Comparison of ENCODE assay signal across 22 mouse cellular contexts in genomic region chr9:23050751-23051150, GRCm38 (mm10).
A peak's percentile ranks its signal among the peaks of the same experiment; 100 is the strongest.
DNase-seq lines count a peak whose midpoint lies in the region; ATAC-seq and TF ChIP-seq lines count a peak whose summit lies in the region.
"Had no signal": no experiment of that assay in that cellular context is flagged by ENCODE, and none has a peak within 500 bp of the region (broad histone marks: within the 10 kb centered on the region; RNA-seq: fewer than 3 reads in every experiment).

No protein-coding gene starts in this region.

- H3K27me3 ChIP-seq in embryonic facial prominence, embryonic 12.5 days: no peaks in the 10 kb centered on the region
- no peaks in the 10 kb centered on the region for H3K27me3 ChIP-seq in embryonic facial prominence, embryonic 10.5 days (replicated peaks; ENCODE audit: low read depth, poor library complexity, severe bottlenecking)
- no peaks in the 10 kb centered on the region for H3K27me3 ChIP-seq in lung, embryonic 14.5 days (ENCODE audit: insufficient read depth, low read length)
- no peaks in the 10 kb centered on the region for H3K27me3 ChIP-seq in limb, embryonic 10.5 days (ENCODE audit: low read depth, poor library complexity, severe bottlenecking)
- H3K27me3 ChIP-seq: CH12.LX; liver, embryonic 13.5 days; midbrain, embryonic 12.5 days had no signal

- peak overlapping the region; percentile 63 for H3K27ac ChIP-seq in embryonic facial prominence, embryonic 12.5 days
- H3K27ac ChIP-seq in embryonic facial prominence, embryonic 10.5 days (replicated peaks): no peak overlapping the region
- peak overlapping the region; percentile 5; the same call in 1 of the 2 replicates for H3K27ac ChIP-seq in lung, embryonic 14.5 days (ENCODE audit: low read depth)
- peak overlapping the region; percentile 47; the same call in 1 of the 2 replicates for H3K27ac ChIP-seq in limb, embryonic 10.5 days
- H3K27ac ChIP-seq: heart, adult 2 months; liver, embryonic 13.5 days; midbrain, embryonic 12.5 days; neural tube, embryonic 13.5 days had no signal

- no peak overlapping the region for H3K4me2 ChIP-seq in embryonic facial prominence, embryonic 12.5 days (replicated peaks)
- H3K4me2 ChIP-seq in lung, embryonic 14.5 days: no peak overlapping the region
- H3K4me2 ChIP-seq: liver, embryonic 13.5 days; midbrain, embryonic 12.5 days; neural tube, embryonic 13.5 days had no signal

- no peaks in the 10 kb centered on the region for H3K36me3 ChIP-seq in embryonic facial prominence, embryonic 12.5 days
- H3K36me3 ChIP-seq in embryonic facial prominence, embryonic 10.5 days (replicated peaks): no peaks in the 10 kb centered on the region
- no peaks in the 10 kb centered on the region for H3K36me3 ChIP-seq in lung, embryonic 14.5 days (ENCODE audit: insufficient read depth)
- H3K36me3 ChIP-seq in limb, embryonic 10.5 days: no peaks in the 10 kb centered on the region
- H3K36me3 ChIP-seq: liver, embryonic 13.5 days; midbrain, embryonic 12.5 days; neural tube, embryonic 13.5 days had no signal

- H3K4me1 ChIP-seq in embryonic facial prominence, embryonic 12.5 days: peaks cover 3% of the 10 kb centered on the region; the same call in 1 of the 2 replicates
- H3K4me1 ChIP-seq in embryonic facial prominence, embryonic 10.5 days: peaks cover 6% of the 10 kb centered on the region
- no peaks in the 10 kb centered on the region for H3K4me1 ChIP-seq in lung, embryonic 14.5 days (ENCODE audit: insufficient read depth)
- H3K4me1 ChIP-seq in limb, embryonic 10.5 days: peaks cover 4% of the 10 kb centered on the region
- H3K4me1 ChIP-seq: liver, embryonic 13.5 days; midbrain, embryonic 12.5 days had no signal

- intact Hi-C loops in left cerebral cortex, postnatal 25 days (cut with DNase I): no loop called here

- no peak overlapping the region for H3K9ac ChIP-seq in embryonic facial prominence, embryonic 12.5 days
- H3K9ac ChIP-seq in lung, embryonic 14.5 days: no peak overlapping the region
- H3K9ac ChIP-seq: liver, embryonic 13.5 days; midbrain, embryonic 12.5 days; neural tube, embryonic 13.5 days had no signal

- ATAC-seq in embryonic facial prominence, embryonic 12.5 days (ENCODE audit: insufficient number of reproducible peaks, insufficient read depth, low FRiP score, low TSS enrichment): 0 out of 2 replicates have a peak, but pooled peaks have one; percentile 28
- no peak for ATAC-seq in lung, embryonic 14.5 days (ENCODE audit: insufficient read depth)
- ATAC-seq: activated CD4-positive, CD25-positive, alpha-beta regulatory T cell, adult 4 months; forebrain, embryonic 14.5 days; hindbrain, embryonic 16.5 days had no signal

- WGBS in embryonic facial prominence, embryonic 12.5 days: 30% methylated on average over 2 of the region's 2 CpGs
- WGBS in embryonic facial prominence, embryonic 10.5 days: 40% methylated on average over 2 of the region's 2 CpGs
- WGBS in lung, embryonic 14.5 days: 49% methylated on average over 2 of the region's 2 CpGs
- WGBS in limb, embryonic 10.5 days: 60% methylated on average over 2 of the region's 2 CpGs

- no peak for TF ChIP-seq CTCF in lung, embryonic 14.5 days (IDR thresholded peaks at IDR 0.05; ENCODE audit: low read depth)

- DNase-seq in embryonic facial prominence, embryonic 10.5 days (ENCODE audit: low spot score): no peak
- no peak for DNase-seq in lung, embryonic 14.5 days
- DNase-seq in lung, postnatal 10 days: no peak
- no peak for DNase-seq in limb, embryonic 10.5 days (ENCODE audit: low spot score)
- DNase-seq in left cerebral cortex, postnatal 25 days (ENCODE audit: low spot score in 2 of 2): no peak
- no peak for DNase-seq in right cerebral cortex, adult 18-20 months
- DNase-seq: adrenal gland, adult 8-10 months; cerebellum, adult 2 months; cerebellum, postnatal 14 days; gastrocnemius, postnatal 25 days; kidney, adult 2 months; kidney, postnatal 4 days; liver, embryonic 13.5 days; lung, adult 18-20 months had no signal

- no peaks in the 10 kb centered on the region; the same call in 1 of the 2 replicates for H3K9me3 ChIP-seq in embryonic facial prominence, embryonic 12.5 days
- H3K9me3 ChIP-seq in embryonic facial prominence, embryonic 10.5 days: no peaks in the 10 kb centered on the region
- no peaks in the 10 kb centered on the region for H3K9me3 ChIP-seq in lung, embryonic 14.5 days (ENCODE audit: low read depth, low read length)
- H3K9me3 ChIP-seq in limb, embryonic 10.5 days (replicated peaks): no peaks in the 10 kb centered on the region
- H3K9me3 ChIP-seq: liver, embryonic 13.5 days; midbrain, embryonic 12.5 days; neural tube, embryonic 13.5 days had no signal

- no peak overlapping the region for H3K4me3 ChIP-seq in embryonic facial prominence, embryonic 12.5 days
- no peak overlapping the region for H3K4me3 ChIP-seq in embryonic facial prominence, embryonic 10.5 days
- no peak overlapping the region for H3K4me3 ChIP-seq in lung, embryonic 14.5 days (ENCODE audit: low read depth, low read length)
- H3K4me3 ChIP-seq in limb, embryonic 10.5 days: no peak overlapping the region
- H3K4me3 ChIP-seq: heart, adult 2 months; liver, embryonic 13.5 days; midbrain, embryonic 12.5 days; neural tube, embryonic 13.5 days had no signal
